Mouse (Mus musculus): Measurements from ENCODE around the gene Egln1. TPM values are rescaled to one million over a fixed set of nuclear protein-coding genes. Genes with fewer than 3 reads are reported as not detected.

Egln1 gene
- total and polyA plus RNA-seq, 2 experiments from 2014 or later: 13.6 to 42.1 TPM

- H3K27me3 ChIP-seq (ENCODE audit: insufficient read depth, low read length): no peaks in the 10 kb centered on the region
- no peaks in the 10 kb centered on the region for H3K4me1 ChIP-seq (ENCODE audit: insufficient read depth, low read length)
- no peak overlapping the region for H3K4me3 ChIP-seq (ENCODE audit: low read depth, low read length)
- 95% methylated on average over 7 of the region's 7 CpGs for WGBS
- H3K36me3 ChIP-seq (ENCODE audit: insufficient read depth, low read length): peaks cover 48% of the 10 kb centered on the region
- TF ChIP-seq CTCF (IDR thresholded peaks at IDR 0.05): no peak
- H3K9ac ChIP-seq (replicated peaks; ENCODE audit: low read length, poor library complexity, severe bottlenecking): no peak overlapping the region
- H3K27ac ChIP-seq (ENCODE audit: low read depth, low read length): no peak overlapping the region
- no peak overlapping the region for H3K4me2 ChIP-seq (ENCODE audit: low read depth, low read length, poor library complexity, severe bottlenecking)
- DNase-seq (ENCODE audit: low spot score) (no peak), ATAC-seq (ENCODE audit: low FRiP score) (no peak)
- H3K9me3 ChIP-seq (ENCODE audit: low read length): no peaks in the 10 kb centered on the region
Observed at GRCm38 (mm10) chr8:124871474-124871873, 77.7 kb downstream of the Egln1 start.

GRCm38 (mm10) chr8:124869708-124870107, 79.4 kb downstream of the Egln1 start:
- 90% methylated on average over 6 of the region's 6 CpGs for WGBS
- Histone ChIP-seq H3K4me2 (ENCODE audit: low read depth, low read length, poor library complexity, severe bottlenecking) (no peak overlapping the region), H3K4me1 (ENCODE audit: insufficient read depth, low read length) (no peaks in the 10 kb centered on the region), H3K36me3 (ENCODE audit: insufficient read depth, low read length) (peaks cover 38% of the 10 kb centered on the region), H3K9ac (replicated peaks; ENCODE audit: low read length, poor library complexity, severe bottlenecking) (no peak overlapping the region), H3K9me3 (ENCODE audit: low read length) (no peaks in the 10 kb centered on the region), H3K27ac (ENCODE audit: low read depth, low read length) (no peak overlapping the region), H3K27me3 (ENCODE audit: insufficient read depth, low read length) (no peaks in the 10 kb centered on the region), H3K4me3 (ENCODE audit: low read depth, low read length) (no peak overlapping the region)
- DNase-seq (ENCODE audit: low spot score) (no peak), ATAC-seq (ENCODE audit: low FRiP score) (no peak)
- TF ChIP-seq CTCF (IDR thresholded peaks at IDR 0.05): no peak

- TF ChIP-seq CTCF (IDR thresholded peaks at IDR 0.05): no peak
- Histone ChIP-seq H3K27me3 (ENCODE audit: insufficient read depth, low read length) (no peaks in the 10 kb centered on the region), H3K9ac (replicated peaks; ENCODE audit: low read length, poor library complexity, severe bottlenecking) (no peak overlapping the region), H3K27ac (ENCODE audit: low read depth, low read length) (no peak overlapping the region), H3K4me2 (ENCODE audit: low read depth, low read length, poor library complexity, severe bottlenecking) (no peak overlapping the region), H3K9me3 (ENCODE audit: low read length) (no peaks in the 10 kb centered on the region), H3K4me3 (ENCODE audit: low read depth, low read length) (no peak overlapping the region), H3K4me1 (ENCODE audit: insufficient read depth, low read length) (peaks cover 4% of the 10 kb centered on the region; the same call in 1 of the 2 replicates), H3K36me3 (ENCODE audit: insufficient read depth, low read length) (peaks cover 13% of the 10 kb centered on the region)
- 96% methylated on average over 2 of the region's 2 CpGs for WGBS
- ATAC-seq (ENCODE audit: low FRiP score) (no peak), DNase-seq (ENCODE audit: low spot score) (no peak)
Observed at GRCm38 (mm10) chr8:124867126-124867525, 82.0 kb downstream of the Egln1 start.

GRCm38 (mm10) chr8:124866669-124867068, 82.5 kb downstream of the Egln1 start:
- H3K4me3 ChIP-seq (ENCODE audit: low read depth, low read length): no peak overlapping the region
- no peak for ATAC-seq (ENCODE audit: low FRiP score)
- peaks cover 9% of the 10 kb centered on the region; the same call in 1 of the 2 replicates for H3K36me3 ChIP-seq (ENCODE audit: insufficient read depth, low read length)
- no peak overlapping the region for H3K4me2 ChIP-seq (ENCODE audit: low read depth, low read length, poor library complexity, severe bottlenecking)
- H3K9me3 ChIP-seq (ENCODE audit: low read length): no peaks in the 10 kb centered on the region
- DNase-seq (ENCODE audit: low spot score): no peak
- H3K27me3 ChIP-seq (ENCODE audit: insufficient read depth, low read length): no peaks in the 10 kb centered on the region
- peaks cover 4% of the 10 kb centered on the region; the same call in 1 of the 2 replicates for H3K4me1 ChIP-seq (ENCODE audit: insufficient read depth, low read length)
- TF ChIP-seq CTCF (IDR thresholded peaks at IDR 0.05): no peak
- no peak overlapping the region for H3K9ac ChIP-seq (replicated peaks; ENCODE audit: low read length, poor library complexity, severe bottlenecking)
- H3K27ac ChIP-seq (ENCODE audit: low read depth, low read length): no peak overlapping the region
- WGBS: 83% methylated on average over 3 of the region's 3 CpGs

GRCm38 (mm10) chr8:124863729-124864128, 85.4 kb downstream of the Egln1 start:
- no peak overlapping the region for H3K27ac ChIP-seq (ENCODE audit: low read depth, low read length)
- ATAC-seq (ENCODE audit: low FRiP score): no peak

GRCm38 (mm10) chr8:124863163-124863677, 85.9 kb downstream of the Egln1 start:
- Histone ChIP-seq H3K9ac (replicated peaks; ENCODE audit: low read length, poor library complexity, severe bottlenecking) (peak overlapping the region; percentile 95), H3K27ac (ENCODE audit: low read depth, low read length) (peak overlapping the region; percentile 94), H3K4me1 (ENCODE audit: insufficient read depth, low read length) (peaks cover 4% of the 10 kb centered on the region; the same call in 1 of the 2 replicates), H3K4me3 (ENCODE audit: low read depth, low read length) (peak overlapping the region; percentile 92), H3K36me3 (ENCODE audit: insufficient read depth, low read length) (peaks cover 12% of the 10 kb centered on the region), H3K27me3 (ENCODE audit: insufficient read depth, low read length) (no peaks in the 10 kb centered on the region), H3K4me2 (ENCODE audit: low read depth, low read length, poor library complexity, severe bottlenecking) (peak overlapping the region; percentile 89), H3K9me3 (ENCODE audit: low read length) (no peaks in the 10 kb centered on the region)
- DNase-seq (ENCODE audit: low spot score): peak; percentile 42
- ATAC-seq (ENCODE audit: low FRiP score): peak; percentile 84
- TF ChIP-seq CTCF (IDR thresholded peaks at IDR 0.05): no peak
- WGBS: under 1% methylated on average over 33 of the region's 33 CpGs

More at GRCm38 (mm10) chr8:124863729-124864128, 85.4 kb downstream of the Egln1 start:
- H3K4me1 ChIP-seq (ENCODE audit: insufficient read depth, low read length): peaks cover 4% of the 10 kb centered on the region; the same call in 1 of the 2 replicates
- no peak for DNase-seq (ENCODE audit: low spot score)
- no peak for TF ChIP-seq CTCF (IDR thresholded peaks at IDR 0.05)
- H3K4me3 ChIP-seq (ENCODE audit: low read depth, low read length): peak overlapping the region; percentile 92
- peak overlapping the region; percentile 89 for H3K4me2 ChIP-seq (ENCODE audit: low read depth, low read length, poor library complexity, severe bottlenecking)
- no peaks in the 10 kb centered on the region for H3K27me3 ChIP-seq (ENCODE audit: insufficient read depth, low read length)
- H3K9ac ChIP-seq (replicated peaks; ENCODE audit: low read length, poor library complexity, severe bottlenecking): peak overlapping the region; percentile 95
- no peaks in the 10 kb centered on the region for H3K9me3 ChIP-seq (ENCODE audit: low read length)
- H3K36me3 ChIP-seq (ENCODE audit: insufficient read depth, low read length): peaks cover 8% of the 10 kb centered on the region; the same call in 1 of the 2 replicates
- 24% methylated on average over 8 of the region's 8 CpGs for WGBS

All from midbrain, postnatal 0 days (tissue).